Mouse (Mus musculus): ENCODE measurements around the gene Gm21698. TPM values are rescaled to one million over a fixed set of nuclear protein-coding genes. Genes with fewer than 3 reads are reported as not detected.
"Not testable (repeated sequence)": the region's sequence is repeated elsewhere in the genome, so short reads cannot be mapped to it uniquely, and the experiment has no call there.

The Gm21698 gene
- not detected in 2 replicates for polyA plus RNA-seq (2015; fragmentation: Nextera tagmentation; extraction: Ambion mirVana)

GRCm38 (mm10) chr5:25988550-25988949 lies at the start of gene Gm21698:
Gene Gm21698, minus strand, starts transcription at chr5:25988650.
- H3K4me1 ChIP-seq; H3K36me3 ChIP-seq (ENCODE audit: poor library complexity, severe bottlenecking); H3K4me3 ChIP-seq; H3K27ac ChIP-seq; H3K27me3 ChIP-seq; ATAC-seq; H3K9me3 ChIP-seq (replicated peaks); H3K4me2 ChIP-seq; H3K9ac ChIP-seq: not testable (repeated sequence)
- WGBS: no CpG with 5 or more reads among the region's 3 CpGs

GRCm38 (mm10) chr5:26022816-26023215 lies 34.4 kb upstream of the Gm21698 start, which contains the start of gene Gm5862:
Gene Gm5862, minus strand, starts transcription at chr5:26022916.
- not testable (repeated sequence) for H3K4me3 ChIP-seq; H3K4me2 ChIP-seq; H3K9me3 ChIP-seq (replicated peaks); H3K27me3 ChIP-seq; H3K4me1 ChIP-seq; ATAC-seq; H3K9ac ChIP-seq; H3K27ac ChIP-seq; H3K36me3 ChIP-seq (ENCODE audit: poor library complexity, severe bottlenecking)
- WGBS: no CpG with 5 or more reads among the region's 3 CpGs

DNA sequence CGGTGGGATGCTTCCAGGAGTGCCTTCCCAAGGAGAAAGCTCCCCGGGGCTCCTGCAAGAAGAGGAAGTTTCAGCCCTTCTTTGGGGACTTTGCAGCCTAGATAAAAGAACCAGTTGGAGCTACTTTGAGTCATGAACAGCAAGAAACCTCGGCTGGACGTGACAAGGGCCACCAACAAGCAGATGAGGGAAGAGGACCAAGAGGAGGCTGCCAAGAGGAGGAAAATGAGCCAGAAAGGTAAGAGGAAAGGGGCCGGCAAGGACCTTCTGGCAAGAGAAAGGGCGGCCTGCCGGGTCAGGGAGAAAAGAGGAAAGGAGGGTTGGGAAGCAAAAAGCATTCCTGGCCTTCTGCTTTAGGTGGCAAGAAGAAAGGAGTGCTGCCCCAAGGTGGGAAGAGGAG lies 19.2 kb upstream of the Gm21698 start:
- H3K9me3 ChIP-seq (replicated peaks); H3K4me1 ChIP-seq; H3K36me3 ChIP-seq (ENCODE audit: poor library complexity, severe bottlenecking); H3K27ac ChIP-seq; H3K4me3 ChIP-seq; H3K9ac ChIP-seq; H3K27me3 ChIP-seq: not testable (repeated sequence)
- 69% methylated on average over 7 of the region's 7 CpGs for WGBS
- H3K4me2 ChIP-seq: peak overlapping the region; percentile 62
- 0 out of 2 replicates have a peak, but pooled peaks have one; percentile 16 for ATAC-seq

DNA sequence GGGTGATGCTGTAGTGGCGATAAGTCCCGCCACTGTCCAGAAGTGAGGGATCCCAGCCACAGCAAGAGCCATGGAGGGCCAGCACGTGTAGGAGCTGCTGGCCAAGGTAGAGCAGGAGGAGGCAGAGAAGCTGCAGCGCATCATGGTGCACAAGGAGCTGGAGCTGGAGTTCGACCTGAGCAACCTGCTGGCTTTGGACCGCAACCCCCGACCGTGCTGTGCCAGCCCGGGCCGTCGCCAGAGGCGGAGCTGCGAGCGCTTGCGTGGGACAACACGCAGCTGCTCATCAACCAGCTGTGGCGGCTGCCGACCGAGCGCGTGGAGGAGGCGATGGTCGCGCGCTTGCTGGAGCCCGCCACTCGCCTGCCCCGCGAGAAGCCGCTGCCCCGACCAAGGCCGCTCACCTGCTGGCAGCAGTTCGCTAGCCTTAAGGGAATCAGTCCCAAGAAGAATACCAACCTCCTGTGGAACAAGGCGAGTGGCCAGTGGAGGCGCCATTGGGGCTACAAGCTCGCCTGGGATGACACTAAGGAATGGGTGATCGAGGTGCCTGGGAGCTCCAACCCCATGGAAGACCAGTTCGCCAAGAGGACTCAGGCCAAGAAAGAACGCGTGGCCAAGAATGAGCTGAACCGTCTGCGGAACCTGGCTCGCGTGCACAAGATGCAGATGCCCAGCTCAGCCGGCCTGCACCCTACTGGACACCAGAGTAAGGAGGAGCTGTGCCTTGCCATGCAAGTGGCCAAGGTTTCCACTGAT lies 18.7 kb upstream of the Gm21698 start:
- Histone ChIP-seq H3K4me2 (peak overlapping the region; percentile 62), H3K9ac (peak overlapping the region; percentile 23), H3K4me3 (peak overlapping the region; percentile 32)
- not testable (repeated sequence) for H3K4me1 ChIP-seq; H3K9me3 ChIP-seq (replicated peaks); H3K36me3 ChIP-seq (ENCODE audit: poor library complexity, severe bottlenecking); H3K27me3 ChIP-seq; H3K27ac ChIP-seq
- WGBS: 20% methylated on average over 45 of the region's 45 CpGs
- peak; percentile 92 for ATAC-seq

- ATAC-seq; H3K9ac ChIP-seq; H3K4me1 ChIP-seq; H3K36me3 ChIP-seq (ENCODE audit: poor library complexity, severe bottlenecking); H3K27ac ChIP-seq; H3K4me2 ChIP-seq; H3K27me3 ChIP-seq; H3K4me3 ChIP-seq; H3K9me3 ChIP-seq (replicated peaks): not testable (repeated sequence)
- 90% methylated on average over 1 of the region's 2 CpGs for WGBS
Observed at GRCm38 (mm10) chr5:26004698-26005097, 16.2 kb upstream of the Gm21698 start, which contains the start of gene Gm1979. Gene Gm1979, minus strand, starts transcription at chr5:26004798.

GRCm38 (mm10) chr5:25972563-25972962 lies 15.9 kb downstream of the Gm21698 start, which contains the start of gene Gm21680:
Gene Gm21680, minus strand, starts transcription at chr5:25972663.
- not testable (repeated sequence) for H3K36me3 ChIP-seq (ENCODE audit: poor library complexity, severe bottlenecking); H3K4me1 ChIP-seq; H3K27ac ChIP-seq; H3K4me3 ChIP-seq; ATAC-seq; H3K9ac ChIP-seq; H3K9me3 ChIP-seq (replicated peaks); H3K4me2 ChIP-seq; H3K27me3 ChIP-seq
- no CpG with 5 or more reads among the region's 2 CpGs for whole genome bisulfite sequencing

- H3K36me3 ChIP-seq (ENCODE audit: poor library complexity, severe bottlenecking); H3K27me3 ChIP-seq; H3K9me3 ChIP-seq (replicated peaks); H3K4me3 ChIP-seq; H3K27ac ChIP-seq; H3K4me1 ChIP-seq; H3K9ac ChIP-seq: not testable (repeated sequence)
- H3K4me2 ChIP-seq: peak overlapping the region; percentile 46
- ATAC-seq: peak; percentile 33; the same call in 1 of the 2 replicates
- 67% methylated on average over 17 of the region's 17 CpGs for WGBS
Observed at GRCm38 (mm10) chr5:25957050-25957449, 31.4 kb downstream of the Gm21698 start.

DNA sequence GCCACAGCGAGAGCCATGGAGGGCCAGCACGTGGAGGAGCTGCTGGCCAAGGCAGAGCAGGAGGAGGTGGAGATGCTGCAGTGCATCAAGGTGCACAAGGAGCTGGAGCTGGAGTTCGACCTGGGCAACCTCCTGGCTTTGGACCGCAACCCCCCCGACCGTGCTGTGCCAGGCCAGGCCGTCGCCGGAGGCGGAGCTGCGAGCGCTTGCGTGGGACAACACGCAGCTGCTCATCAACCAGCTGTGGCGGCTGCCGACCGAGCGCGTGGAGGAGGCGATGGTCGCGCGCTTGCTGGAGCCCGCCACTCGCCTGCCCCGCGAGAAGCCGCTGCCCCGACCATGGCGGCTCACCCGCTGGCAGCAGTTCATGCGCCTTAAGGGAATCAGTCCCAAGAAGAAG lies 31.8 kb downstream of the Gm21698 start:
- H3K9me3 ChIP-seq (replicated peaks); H3K4me1 ChIP-seq; H3K27ac ChIP-seq; H3K9ac ChIP-seq; H3K36me3 ChIP-seq (ENCODE audit: poor library complexity, severe bottlenecking); H3K27me3 ChIP-seq: not testable (repeated sequence)
- H3K4me2 ChIP-seq: peak overlapping the region; percentile 46
- peak overlapping the region; percentile 15; the same call in 1 of the 2 replicates for H3K4me3 ChIP-seq
- 33% methylated on average over 32 of the region's 32 CpGs for WGBS
- peak; percentile 66 for ATAC-seq

GRCm38 (mm10) chr5:25954317-25954716 lies 34.1 kb downstream of the Gm21698 start, which contains the start of gene Gm21671:
Gene Gm21671, minus strand, starts transcription at chr5:25954417.
- 83% methylated on average over 2 of the region's 2 CpGs for WGBS
- not testable (repeated sequence) for H3K27me3 ChIP-seq; ATAC-seq; H3K4me2 ChIP-seq; H3K9me3 ChIP-seq (replicated peaks); H3K4me3 ChIP-seq; H3K27ac ChIP-seq; H3K9ac ChIP-seq; H3K36me3 ChIP-seq (ENCODE audit: poor library complexity, severe bottlenecking); H3K4me1 ChIP-seq

- not testable (repeated sequence) for ATAC-seq; H3K36me3 ChIP-seq (ENCODE audit: poor library complexity, severe bottlenecking); H3K9ac ChIP-seq; H3K27ac ChIP-seq; H3K27me3 ChIP-seq; H3K4me1 ChIP-seq; H3K4me2 ChIP-seq; H3K4me3 ChIP-seq; H3K9me3 ChIP-seq (replicated peaks)
- WGBS: 83% methylated on average over 2 of the region's 2 CpGs
Observed at GRCm38 (mm10) chr5:25945391-25945790, 43.1 kb downstream of the Gm21698 start.

GRCm38 (mm10) chr5:25942281-25942680 lies 46.2 kb downstream of the Gm21698 start, which contains the start of gene Gm21663:
Gene Gm21663, minus strand, starts transcription at chr5:25942381.
- not testable (repeated sequence) for H3K4me1 ChIP-seq; ATAC-seq; H3K36me3 ChIP-seq (ENCODE audit: poor library complexity, severe bottlenecking); H3K27ac ChIP-seq; H3K27me3 ChIP-seq; H3K4me2 ChIP-seq; H3K9me3 ChIP-seq (replicated peaks); H3K4me3 ChIP-seq; H3K9ac ChIP-seq
- 59% methylated on average over 2 of the region's 2 CpGs for WGBS

Data from forebrain, embryonic 13.5 days (tissue).